Mouse (Mus musculus) midbrain, embryonic 12.5 days (tissue): Measurements from ENCODE around the gene Mpg. TPM values are rescaled to one million over a fixed set of nuclear protein-coding genes. Genes with fewer than 3 reads are reported as not detected.
"Not testable (repeated sequence)": the region's sequence is repeated elsewhere in the genome, so short reads cannot be mapped to it uniquely, and the experiment has no call there.

ENCODE experiments used
- ATAC-seq: fragments of 200-750 bp; cut with Nextera tagmentation; 2 replicates; pipeline ENCODE4 v1.8.0; 2017; ENCODE audit warnings: low read depth, moderate TSS enrichment, moderate library complexity; ENCODE audit not compliant: low FRiP score
- H3K27ac ChIP-seq: fragments of 300-500 bp; sonication (generic); replicated peaks from 2 replicates; pipeline ENCODE4 v1.5.1; 2016; ENCODE audit warnings: mild to moderate bottlenecking
- H3K27me3 ChIP-seq: fragments of 300-500 bp; sonication (generic); 2 replicates; pipeline ENCODE4 v1.6.1; 2016; ENCODE audit warnings: mild to moderate bottlenecking
- H3K36me3 ChIP-seq: fragments of 300-500 bp; sonication (generic); 2 replicates; pipeline ENCODE4 v1.6.1; 2016
- H3K4me1 ChIP-seq: fragments of 300-500 bp; sonication (generic); 2 replicates; pipeline ENCODE4 v1.6.1; 2016
- H3K4me2 ChIP-seq: fragments of 300-500 bp; sonication (generic); replicated peaks from 2 replicates; pipeline ENCODE4 v1.6.1; 2016; ENCODE audit warnings: mild to moderate bottlenecking, moderate library complexity
- H3K4me3 ChIP-seq: fragments of 300-500 bp; sonication (generic); 2 replicates; pipeline ENCODE4 v1.5.1; 2016; ENCODE audit warnings: mild to moderate bottlenecking
- H3K9ac ChIP-seq: fragments of 300-500 bp; sonication (generic); replicated peaks from 2 replicates; pipeline ENCODE4 v1.6.1; 2016; ENCODE audit warnings: mild to moderate bottlenecking, moderate library complexity
- H3K9me3 ChIP-seq: fragments of 300-500 bp; sonication (generic); 2 replicates; pipeline ENCODE4 v1.6.1; 2016; ENCODE audit warnings: mild to moderate bottlenecking
- WGBS: fragments of 180-500 bp; shearing (Covaris S2); methylation state at CpG from one replicate; pipeline ENCODE4 v1.1.7; 2016; 5-methylcytosine and 5-hydroxymethylcytosine counted together
- polyA plus RNA-seq: library from polyadenylated mRNA; unstranded; fragments of >200 nt; fragmentation: Nextera tagmentation; extraction: Ambion mirVana; gene quantifications from 2 replicates; pipeline ENCODE4 v1.2.1, GENCODE M21; 2016

Gene Mpg
- polyA plus RNA-seq, 1 experiment from 2014 or later, result 26.6 TPM

DNA sequence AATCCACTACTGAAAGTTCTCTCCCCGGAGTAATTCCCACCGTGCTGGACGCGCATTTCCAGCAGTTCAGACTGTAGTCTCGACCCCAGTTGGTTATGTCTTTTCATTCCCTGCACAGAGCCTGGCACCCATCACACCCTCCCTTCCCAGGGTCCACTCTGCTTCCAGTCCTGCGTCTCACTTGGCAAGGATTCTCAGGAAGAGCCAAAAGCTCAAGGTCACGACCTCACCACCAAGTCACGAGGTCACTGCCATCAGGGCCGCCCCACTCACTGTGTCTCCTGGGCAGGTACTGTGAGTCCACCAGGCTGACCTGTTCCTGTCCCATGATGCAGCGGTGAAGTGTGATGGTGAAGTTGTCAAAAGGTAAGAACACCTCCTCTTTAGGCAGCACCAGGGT lies 32.2 kb upstream of the Mpg start:
- no peak overlapping the region for H3K27ac ChIP-seq
- no peak overlapping the region for H3K9ac ChIP-seq
- H3K36me3 ChIP-seq, result no peaks in the 10 kb centered on the region
- peaks cover 4% of the 10 kb centered on the region; the same call in 1 of the 2 replicates for H3K27me3 ChIP-seq
- ATAC-seq, result no peak
- no peaks in the 10 kb centered on the region for H3K4me1 ChIP-seq
- WGBS, result 88% methylated on average over 10 of the region's 10 CpGs
- H3K4me2 ChIP-seq, result no peak overlapping the region
- H3K4me3 ChIP-seq, result no peak overlapping the region
- H3K9me3 ChIP-seq, result no peaks in the 10 kb centered on the region

DNA sequence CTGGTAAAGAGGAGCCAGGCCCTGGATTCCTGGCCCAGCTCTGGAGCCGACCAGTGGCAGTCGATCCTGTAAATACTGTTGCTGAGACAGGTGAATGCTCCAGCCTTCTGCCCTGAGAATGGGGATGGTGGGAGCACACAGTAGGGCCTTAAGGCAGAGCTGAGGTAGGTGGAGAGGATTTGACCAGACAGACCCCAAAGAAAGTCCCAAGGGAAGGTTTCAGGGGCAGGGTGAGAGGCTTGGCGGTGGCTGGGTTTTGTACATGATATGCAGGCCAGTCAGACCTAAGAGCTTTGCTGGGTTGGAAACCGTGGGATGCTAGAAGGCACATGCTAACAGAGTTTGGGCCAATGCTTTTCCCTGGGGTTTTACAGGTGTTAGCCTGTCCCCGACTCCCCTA lies 31.7 kb upstream of the Mpg start:
- Histone ChIP-seq H3K4me2 (no peak overlapping the region), H3K27me3 (peaks cover 4% of the 10 kb centered on the region; the same call in 1 of the 2 replicates), H3K36me3 (no peaks in the 10 kb centered on the region), H3K4me1 (no peaks in the 10 kb centered on the region), H3K27ac (no peak overlapping the region), H3K9me3 (no peaks in the 10 kb centered on the region), H3K4me3 (no peak overlapping the region), H3K9ac (no peak overlapping the region)
- ATAC-seq, result no peak
- 85% methylated on average over 5 of the region's 5 CpGs for WGBS

DNA sequence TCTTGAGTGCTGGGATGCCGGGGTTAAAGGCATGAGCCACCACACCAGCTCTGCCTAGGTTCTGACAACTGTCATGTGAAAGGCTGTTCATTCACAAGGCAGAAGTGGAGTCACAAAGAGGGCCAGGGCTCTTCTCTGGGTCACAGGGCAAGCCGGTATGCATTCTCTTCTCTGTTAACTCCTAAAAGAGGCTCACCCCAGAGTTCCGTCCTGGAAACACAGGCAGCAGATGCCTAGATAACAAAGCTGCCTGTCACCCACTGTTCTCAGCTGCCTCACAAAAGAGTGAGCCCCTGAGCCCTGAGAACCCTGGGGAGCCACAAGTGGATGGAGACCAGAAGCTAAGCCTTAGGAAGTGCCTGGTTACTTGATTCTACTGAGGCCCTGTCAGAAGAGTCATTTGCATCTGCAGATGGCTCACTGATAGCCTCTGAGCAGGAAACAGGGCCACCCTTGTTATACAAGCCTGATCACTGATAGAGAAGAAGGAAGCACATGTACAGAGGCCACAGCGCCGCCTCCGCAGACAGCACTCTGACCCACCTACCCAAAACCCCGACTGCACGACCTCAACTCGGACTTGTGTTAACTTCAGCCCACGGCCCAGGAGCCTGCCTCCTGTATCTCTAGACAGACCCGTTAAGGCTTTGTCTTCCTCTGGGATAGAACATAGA lies 30.3 kb upstream of the Mpg start:
- Histone ChIP-seq H3K27me3 (peaks cover 4% of the 10 kb centered on the region; the same call in 1 of the 2 replicates), H3K4me1 (no peaks in the 10 kb centered on the region)
- 23% methylated on average over 11 of the region's 11 CpGs for WGBS

DNA sequence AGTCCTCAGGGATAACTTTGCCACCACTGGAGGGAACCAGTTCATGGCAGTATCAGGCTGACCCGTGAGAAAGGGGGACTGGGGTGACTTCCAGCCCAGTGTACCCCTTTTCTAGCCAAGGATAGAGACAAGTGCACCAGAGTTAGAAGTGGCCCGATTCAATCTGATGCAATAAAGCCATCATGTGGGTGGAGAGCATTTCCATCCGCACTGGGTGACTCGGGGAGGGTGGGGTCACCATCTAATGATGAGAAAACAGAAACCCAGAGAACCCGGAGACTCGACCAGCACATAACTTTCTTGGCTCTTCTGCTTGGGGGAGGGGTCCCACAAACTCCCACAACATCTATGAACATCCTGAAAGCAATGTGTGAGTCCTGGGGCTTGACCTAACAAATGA lies 29.6 kb upstream of the Mpg start:
- ATAC-seq, result no peak
- no peak overlapping the region for H3K9ac ChIP-seq
- H3K4me1 ChIP-seq, result no peaks in the 10 kb centered on the region
- no peak overlapping the region for H3K4me2 ChIP-seq
- H3K27ac ChIP-seq, result no peak overlapping the region
- no peaks in the 10 kb centered on the region for H3K36me3 ChIP-seq
- WGBS, result 82% methylated on average over 6 of the region's 6 CpGs
- no peaks in the 10 kb centered on the region for H3K9me3 ChIP-seq
- peaks cover 4% of the 10 kb centered on the region; the same call in 1 of the 2 replicates for H3K27me3 ChIP-seq
- no peak overlapping the region for H3K4me3 ChIP-seq

More for the DNA sequence above, 30.3 kb upstream of the Mpg start:
- Histone ChIP-seq H3K36me3 (no peaks in the 10 kb centered on the region), H3K27ac (no peak overlapping the region), H3K9ac (no peak overlapping the region), H3K9me3 (no peaks in the 10 kb centered on the region), H3K4me2 (no peak overlapping the region), H3K4me3 (no peak overlapping the region)
- ATAC-seq, result no peak

DNA sequence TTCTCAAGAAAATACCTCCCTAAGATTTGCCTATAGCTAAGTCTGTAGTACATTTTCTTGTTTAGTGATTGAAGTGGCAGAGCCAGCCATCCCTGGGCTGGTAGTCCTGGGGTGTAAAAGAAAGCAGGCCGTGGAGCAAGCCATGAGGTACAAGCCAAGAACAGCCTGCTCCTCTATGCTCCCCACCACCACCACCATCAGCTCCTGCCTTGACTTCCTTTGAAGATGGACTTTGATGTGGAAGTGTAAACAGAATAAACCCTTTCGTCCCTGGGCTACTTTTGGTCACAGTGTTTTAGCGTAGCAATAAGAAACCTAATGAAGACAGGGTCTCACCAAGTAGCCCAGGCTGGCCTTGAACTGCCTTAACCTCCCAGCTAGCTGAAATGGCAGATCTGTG lies 28.5 kb upstream of the Mpg start:
- H3K9ac ChIP-seq, result no peak overlapping the region
- no peak overlapping the region for H3K4me3 ChIP-seq
- no peak overlapping the region for H3K27ac ChIP-seq
- H3K36me3 ChIP-seq, result no peaks in the 10 kb centered on the region
- no peaks in the 10 kb centered on the region for H3K9me3 ChIP-seq
- whole genome bisulfite sequencing, result 70% methylated on average over 3 of the region's 3 CpGs
- peaks cover 4% of the 10 kb centered on the region for H3K27me3 ChIP-seq
- no peak overlapping the region for H3K4me2 ChIP-seq
- no peaks in the 10 kb centered on the region for H3K4me1 ChIP-seq
- no peak for ATAC-seq

DNA sequence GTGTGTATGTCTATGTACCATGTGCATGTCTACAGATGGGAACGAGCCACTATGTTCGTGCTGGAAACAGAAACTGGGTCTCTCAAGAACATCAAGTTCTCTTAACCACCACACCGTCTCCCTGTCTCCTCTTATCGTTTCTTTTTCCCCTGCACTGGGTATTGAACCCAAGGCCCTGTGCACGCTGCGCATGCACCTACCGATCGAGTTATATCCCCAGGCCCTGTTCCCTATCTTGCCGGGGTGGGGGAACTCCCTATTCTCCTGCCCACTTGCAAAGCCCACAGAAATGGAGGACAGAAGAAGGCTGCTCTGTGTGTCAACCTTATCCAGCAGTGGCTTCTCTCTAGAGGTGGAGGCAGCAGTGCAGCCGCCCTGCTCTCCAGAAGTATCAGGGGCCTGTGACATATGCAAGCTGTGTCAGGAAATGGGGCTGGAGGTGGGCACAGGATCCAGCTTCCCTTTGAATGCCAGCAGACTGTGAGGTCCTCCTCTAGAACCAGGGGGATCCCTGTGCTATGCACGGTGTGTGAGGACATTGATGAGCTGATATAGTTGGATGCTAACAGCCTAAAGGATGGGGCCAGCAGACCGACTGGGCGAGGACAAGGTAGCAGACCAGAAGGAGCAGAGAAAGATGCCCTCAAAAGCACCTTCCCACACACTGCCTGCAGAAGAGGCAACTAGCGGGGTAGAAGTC lies 27.9 kb upstream of the Mpg start:
- H3K9ac ChIP-seq, result no peak overlapping the region
- no peaks in the 10 kb centered on the region for H3K36me3 ChIP-seq
- no peak overlapping the region for H3K4me3 ChIP-seq
- H3K4me2 ChIP-seq, result no peak overlapping the region
- H3K4me1 ChIP-seq, result no peaks in the 10 kb centered on the region
- no peaks in the 10 kb centered on the region for H3K9me3 ChIP-seq
- 73% methylated on average over 14 of the region's 14 CpGs for WGBS
- peaks cover 4% of the 10 kb centered on the region for H3K27me3 ChIP-seq
- ATAC-seq, result no peak
- no peak overlapping the region for H3K27ac ChIP-seq

DNA sequence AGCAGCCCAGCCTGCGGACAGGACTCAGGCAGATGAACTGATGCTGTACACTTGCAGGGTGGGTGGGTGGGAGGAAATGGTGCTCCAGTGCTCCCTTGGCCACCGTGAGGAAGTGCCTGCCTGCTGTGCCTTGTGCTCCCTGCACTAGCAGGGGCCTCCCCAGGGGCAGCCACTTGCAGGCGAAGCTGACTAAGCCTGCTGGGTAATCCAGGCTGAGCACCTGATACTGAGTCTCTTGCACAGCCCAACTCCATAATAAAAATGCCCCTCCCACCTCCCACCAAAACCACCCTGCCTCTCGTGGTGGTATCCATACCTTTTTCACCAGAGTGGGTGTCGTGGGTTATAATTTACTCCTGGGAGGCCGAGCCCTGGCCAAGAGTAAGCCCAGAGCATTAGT lies 27.1 kb upstream of the Mpg start:
- no peaks in the 10 kb centered on the region for H3K9me3 ChIP-seq
- no peak for ATAC-seq
- peaks cover 4% of the 10 kb centered on the region for H3K27me3 ChIP-seq
- H3K9ac ChIP-seq, result no peak overlapping the region
- WGBS, result 40% methylated on average over 6 of the region's 6 CpGs
- H3K4me2 ChIP-seq, result no peak overlapping the region
- no peaks in the 10 kb centered on the region for H3K36me3 ChIP-seq
- H3K4me1 ChIP-seq, result no peaks in the 10 kb centered on the region
- H3K4me3 ChIP-seq, result no peak overlapping the region
- H3K27ac ChIP-seq, result no peak overlapping the region

DNA sequence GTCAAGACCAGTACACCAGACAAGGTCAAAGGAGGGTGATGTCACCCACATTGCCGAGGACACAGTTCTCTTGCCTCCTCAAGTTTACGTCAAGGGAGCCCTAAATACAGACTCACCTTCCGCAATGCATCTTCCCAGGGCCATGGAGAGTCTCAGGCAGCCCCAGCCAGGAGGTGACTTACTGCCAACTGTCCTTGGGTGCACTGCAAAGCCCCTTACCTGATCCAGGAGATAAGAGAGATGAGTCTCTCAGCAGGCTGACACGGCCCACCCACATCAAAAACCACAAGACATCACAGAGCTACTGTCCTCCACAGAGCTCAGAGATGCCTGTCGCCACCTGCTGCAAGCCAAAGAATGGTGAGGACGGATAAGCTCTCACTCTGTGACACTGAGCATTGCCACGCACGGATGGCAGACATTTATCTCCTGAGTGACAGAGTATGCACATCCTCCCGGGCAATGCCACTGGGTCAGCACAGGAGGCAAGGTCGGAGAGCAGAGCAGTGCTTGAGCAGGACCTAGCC lies 26.2 kb upstream of the Mpg start, which contains the start of gene Il9r:
Gene Il9r (minus strand): TSS at position 205 of the 527 bp plus-strand sequence.
- WGBS, result 75% methylated on average over 10 of the region's 10 CpGs
- Histone ChIP-seq H3K9me3 (no peaks in the 10 kb centered on the region), H3K9ac (no peak within 1 kb of the TSS), H3K27me3 (peaks cover 2% of the 10 kb centered on the region), H3K4me3 (no peak within 1 kb of the TSS), H3K36me3 (no peaks in the 10 kb centered on the region), H3K4me2 (no peak within 1 kb of the TSS), H3K4me1 (0 out of 2 replicates have a peak, but pooled peaks cover 6% of the 10 kb centered on the region), H3K27ac (no peak within 1 kb of the TSS)
- no peak for ATAC-seq

DNA sequence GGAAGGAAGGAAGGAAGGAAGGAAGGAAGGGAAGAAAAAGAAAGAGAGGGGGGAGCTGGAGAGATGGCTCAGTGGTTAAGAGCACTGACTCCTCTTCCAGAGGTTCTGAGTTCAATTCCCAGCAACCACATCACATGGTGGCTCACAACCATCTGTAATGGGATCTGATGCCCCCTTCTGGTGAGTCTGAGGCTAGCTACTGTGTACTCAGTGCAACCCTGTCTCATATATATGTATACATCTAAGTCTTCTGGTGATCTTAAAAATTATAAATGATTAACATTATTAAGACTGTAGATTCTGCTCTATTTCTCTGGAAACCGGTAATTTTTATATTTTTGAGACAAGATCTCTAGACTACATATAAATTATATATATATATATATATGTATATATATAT lies 25.3 kb upstream of the Mpg start:
- H3K27ac ChIP-seq, H3K9ac ChIP-seq, H3K4me3 ChIP-seq, H3K4me2 ChIP-seq, H3K9me3 ChIP-seq, ATAC-seq, H3K36me3 ChIP-seq, H3K27me3 ChIP-seq: not testable (repeated sequence)
- H3K4me1 ChIP-seq, result peaks cover 10% of the 10 kb centered on the region
- WGBS, result 79% methylated on average over 1 of the region's 1 CpGs

DNA sequence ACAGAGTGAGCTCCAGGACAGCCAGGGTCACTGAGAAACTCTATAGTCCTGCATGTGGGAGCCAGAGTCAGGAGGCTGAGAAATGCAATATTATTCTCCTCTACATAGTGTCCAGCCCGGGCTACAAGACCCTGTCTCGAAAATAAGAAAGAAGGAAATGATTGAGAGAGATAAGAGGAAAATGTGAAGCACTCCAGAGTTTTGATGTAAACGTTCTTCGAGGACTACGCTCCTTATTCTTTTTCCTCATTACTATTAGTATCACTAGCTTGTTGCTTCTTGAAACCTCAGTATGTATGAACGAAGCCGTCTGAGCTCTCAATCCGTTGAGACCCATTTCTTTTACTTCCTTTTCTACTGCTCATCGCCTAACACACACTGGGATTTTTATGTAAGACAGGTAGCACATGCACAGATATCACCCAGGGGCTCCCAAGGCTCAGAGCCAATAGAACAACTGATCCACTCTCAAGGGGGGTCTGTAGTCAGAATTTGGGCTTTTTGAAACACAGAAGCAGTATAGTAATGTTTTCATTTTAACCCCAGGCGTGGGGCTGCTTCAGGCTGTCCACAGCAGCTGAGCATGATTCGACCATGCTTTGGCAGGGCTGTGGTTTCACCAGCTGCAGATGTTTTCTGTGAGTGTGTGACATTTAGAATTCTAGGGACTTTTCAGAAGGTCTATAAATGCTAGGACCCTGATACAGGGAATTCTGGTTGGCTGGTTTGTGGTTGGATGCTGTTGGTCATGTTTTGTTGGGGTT lies 24.2 kb upstream of the Mpg start:
- H3K4me1 ChIP-seq, result peaks cover 14% of the 10 kb centered on the region
- no peak overlapping the region for H3K27ac ChIP-seq
- H3K9me3 ChIP-seq, result no peaks in the 10 kb centered on the region
- H3K9ac ChIP-seq, result no peak overlapping the region
- H3K4me2 ChIP-seq, result no peak overlapping the region
- no peak overlapping the region for H3K4me3 ChIP-seq
- no peak for ATAC-seq
- H3K36me3 ChIP-seq, result no peaks in the 10 kb centered on the region
- no peaks in the 10 kb centered on the region; the same call in 1 of the 2 replicates for H3K27me3 ChIP-seq
- 85% methylated on average over 11 of the region's 11 CpGs for WGBS

DNA sequence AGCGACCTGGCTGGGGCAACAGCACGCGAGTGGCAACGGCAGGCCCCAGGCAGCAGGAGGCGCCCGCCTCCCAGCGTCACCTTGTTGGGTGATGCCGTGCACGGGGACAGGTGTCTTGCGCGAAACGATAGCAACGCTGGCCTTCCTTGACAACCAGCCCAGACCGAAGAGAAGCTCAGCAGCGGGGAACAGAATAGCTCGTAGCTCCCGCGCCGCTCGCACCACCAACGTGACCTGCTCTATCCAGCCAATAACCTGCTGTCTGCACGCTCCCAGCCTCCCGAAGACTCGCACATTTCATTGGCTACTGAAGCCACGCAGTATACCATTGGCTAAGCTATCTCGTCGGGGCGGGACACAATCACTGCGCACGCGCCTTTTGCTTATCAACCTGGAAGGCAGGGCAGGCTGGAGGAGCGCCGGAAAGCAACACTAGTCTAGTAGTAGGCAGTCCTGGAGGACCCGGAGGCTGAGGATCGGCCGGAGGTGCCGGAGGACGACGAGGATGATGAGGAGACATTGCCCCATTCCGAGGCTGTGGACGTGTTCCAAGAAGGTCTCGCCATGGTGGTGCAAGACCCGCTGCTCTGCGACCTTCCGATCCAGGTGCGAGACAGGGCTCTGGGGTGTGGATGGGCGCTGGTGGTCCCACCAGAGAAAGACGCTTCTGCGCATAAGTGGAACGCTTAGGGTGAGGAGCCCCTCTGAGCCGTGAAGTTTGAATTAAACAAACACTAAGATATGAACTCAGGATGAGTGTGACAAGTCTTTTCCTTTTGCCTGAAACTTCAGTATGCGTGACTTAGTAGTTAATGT lies 21.0 kb upstream of the Mpg start, which contains the start of gene Snrnp25:
Gene Snrnp25 (plus strand): TSS at position 358 of the 816 bp plus-strand sequence.
- H3K9me3 ChIP-seq, result no peaks in the 10 kb centered on the region
- H3K4me1 ChIP-seq, result peaks cover 14% of the 10 kb centered on the region
- peak; percentile 100 for ATAC-seq
- peaks cover 22% of the 10 kb centered on the region for H3K36me3 ChIP-seq
- no peak within 1 kb of the TSS for H3K27ac ChIP-seq
- H3K4me3 ChIP-seq, result peak within 1 kb of the TSS; percentile 54
- peak within 1 kb of the TSS; percentile 59 for H3K4me2 ChIP-seq
- peak within 1 kb of the TSS; percentile 67 for H3K9ac ChIP-seq
- WGBS, result under 1% methylated on average over 52 of the region's 52 CpGs
- H3K27me3 ChIP-seq, result no peaks in the 10 kb centered on the region; the same call in 1 of the 2 replicates
